Mouse (Mus musculus) heart, postnatal 0 days (tissue): ENCODE measurements at regions not wholly inside any gene's neighbourhood (a gene's known extent, or its start where the extent isn't known, plus 50 kb on each side); places are given as distances from the start of the nearest gene placed in this dataset.
A peak's percentile ranks its signal among the peaks of the same experiment; 100 is the strongest.

Experiments used
- ATAC-seq: fragments of 200-750 bp; cut with Nextera tagmentation; 2 replicates; pipeline ENCODE4 v1.8.0; 2017; ENCODE audit warnings: low read depth, moderate number of reproducible peaks, moderate library complexity; ENCODE audit not compliant: insufficient read depth
- DNase-seq: peaks from one replicate; pipeline ENCODE4 v3.0.0-alpha.2; 2016; ENCODE audit warnings: low spot score
- H3K27ac ChIP-seq: fragments of 300-500 bp; sonication (generic); 2 replicates; pipeline ENCODE4 v1.5.1; 2014; ENCODE audit warnings: low read depth, mild to moderate bottlenecking
- H3K27me3 ChIP-seq: fragments of 300-500 bp; sonication (generic); 2 replicates; pipeline ENCODE4 v1.6.1; 2014; ENCODE audit warnings: low read length, mixed read lengths; ENCODE audit not compliant: control insufficient read depth, insufficient read depth
- H3K36me3 ChIP-seq: fragments of 300-500 bp; sonication (generic); replicated peaks from 2 replicates; pipeline ENCODE4 v1.6.1; 2014; ENCODE audit warnings: low read length, mixed read lengths; ENCODE audit not compliant: control insufficient read depth, insufficient read depth
- H3K4me1 ChIP-seq: fragments of 300-500 bp; sonication (generic); 2 replicates; pipeline ENCODE4 v1.6.1; 2014; ENCODE audit warnings: antibody characterized with exemption; ENCODE audit not compliant: control insufficient read depth, insufficient read depth
- H3K4me2 ChIP-seq: fragments of 300-500 bp; sonication (generic); 2 replicates; pipeline ENCODE4 v1.6.1; 2014; ENCODE audit warnings: low read depth, mild to moderate bottlenecking, low read length, moderate library complexity
- H3K4me3 ChIP-seq: fragments of 300-500 bp; sonication (generic); 2 replicates; pipeline ENCODE4 v1.5.1; 2014; ENCODE audit warnings: low read depth, low read length
- H3K9ac ChIP-seq: fragments of 300-500 bp; sonication (generic); replicated peaks from 2 replicates; pipeline ENCODE4 v1.6.1; 2014; ENCODE audit warnings: low read depth, low read length, mixed read lengths
- H3K9me3 ChIP-seq: fragments of 300-500 bp; sonication (generic); replicated peaks from 2 replicates; pipeline ENCODE4 v1.6.1; 2016; ENCODE audit warnings: low read length; ENCODE audit not compliant: control insufficient read depth
- CTCF ChIP-seq: IDR thresholded peaks from 2 replicates; pipeline ENCODE4 v1.5.1; 2016; ENCODE audit warnings: antibody characterized with exemption, control low read depth, low read depth
- EP300 ChIP-seq: IDR thresholded peaks from 2 replicates; pipeline ENCODE4 v1.6.1; 2016; ENCODE audit warnings: antibody characterized with exemption, low read depth
- WGBS: fragments of 180-500 bp; shearing (Covaris S2); extraction: QIAGEN DNeasy Blood & Tissue Kit; methylation state at CpG from one replicate; pipeline ENCODE4 v1.1.7; 2014; 5-methylcytosine and 5-hydroxymethylcytosine counted together

DNA sequence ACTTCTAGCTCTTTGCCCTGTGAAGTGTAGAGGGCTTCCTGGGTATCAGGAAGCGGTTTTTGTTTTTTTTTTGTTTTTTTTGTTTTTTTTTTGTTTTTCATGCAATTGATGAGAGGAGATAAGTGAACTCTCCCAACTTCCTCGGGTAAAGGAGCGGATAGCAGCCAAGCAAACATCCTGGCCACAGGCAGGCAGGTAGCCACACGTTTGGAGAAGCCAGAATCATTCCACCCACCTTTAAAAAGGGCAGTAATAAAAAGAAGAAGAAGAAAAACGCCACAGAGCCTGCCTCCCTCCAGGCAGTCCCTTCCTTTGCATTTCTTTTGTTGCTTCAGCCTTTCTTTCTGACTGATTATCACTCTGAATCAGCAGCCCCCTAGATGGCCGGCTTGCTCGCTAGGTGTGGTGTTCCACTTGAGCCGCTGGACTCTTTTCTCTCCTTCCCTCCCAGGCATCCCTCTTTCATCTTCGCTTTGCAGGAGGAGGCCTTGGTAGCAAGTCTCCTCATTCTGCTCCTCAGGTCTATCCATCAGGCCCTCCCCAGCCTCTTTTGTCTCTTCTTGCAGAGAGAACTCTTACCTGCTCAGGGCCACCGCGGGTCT lies 323.9 kb upstream of the Gm765 start:
- Histone ChIP-seq H3K27ac (no peak overlapping the region), H3K36me3 (no peaks in the 10 kb centered on the region), H3K9ac (no peak overlapping the region), H3K4me3 (no peak overlapping the region), H3K9me3 (0 out of 2 replicates have a peak, but pooled peaks cover 3% of the 10 kb centered on the region), H3K27me3 (no peaks in the 10 kb centered on the region), H3K4me1 (no peaks in the 10 kb centered on the region), H3K4me2 (0 out of 2 replicates have a peak overlapping the region, but pooled peaks have one; percentile 18)
- ATAC-seq (no peak), DNase-seq (no peak)
- TF ChIP-seq EP300 (no peak), CTCF (no peak)
- 17% methylated on average over 11 of the region's 11 CpGs for WGBS

GRCm38 (mm10) chr6:98651827-98652226 lies 309.3 kb upstream of the Gm765 start:
- H3K9ac ChIP-seq = no peak overlapping the region
- no peaks in the 10 kb centered on the region for H3K4me1 ChIP-seq
- H3K27me3 ChIP-seq = no peaks in the 10 kb centered on the region
- TF ChIP-seq CTCF (no peak), EP300 (no peak)
- DNase-seq (no peak), ATAC-seq (no peak)
- no peaks in the 10 kb centered on the region for H3K9me3 ChIP-seq
- H3K4me3 ChIP-seq = no peak overlapping the region
- H3K4me2 ChIP-seq = no peak overlapping the region
- WGBS = 75% methylated on average over 3 of the region's 3 CpGs
- H3K36me3 ChIP-seq = no peaks in the 10 kb centered on the region
- no peak overlapping the region for H3K27ac ChIP-seq

GRCm38 (mm10) chr6:98651315-98651714 lies 308.8 kb upstream of the Gm765 start:
- H3K4me3 ChIP-seq = no peak overlapping the region
- H3K27me3 ChIP-seq = no peaks in the 10 kb centered on the region
- H3K9ac ChIP-seq = no peak overlapping the region
- TF ChIP-seq EP300 (no peak), CTCF (no peak)
- DNase-seq = no peak
- H3K4me2 ChIP-seq = no peak overlapping the region
- no peaks in the 10 kb centered on the region for H3K9me3 ChIP-seq
- no peak overlapping the region for H3K27ac ChIP-seq
- no peak for ATAC-seq
- H3K36me3 ChIP-seq = no peaks in the 10 kb centered on the region
- no peaks in the 10 kb centered on the region for H3K4me1 ChIP-seq

GRCm38 (mm10) chr6:98640316-98640715 lies 297.8 kb upstream of the Gm765 start:
- TF ChIP-seq CTCF (no peak), EP300 (no peak)
- no peak overlapping the region for H3K27ac ChIP-seq
- H3K27me3 ChIP-seq = no peaks in the 10 kb centered on the region
- no peak for DNase-seq
- no peak for ATAC-seq
- no peaks in the 10 kb centered on the region for H3K36me3 ChIP-seq
- no peak overlapping the region for H3K9ac ChIP-seq
- H3K4me2 ChIP-seq = no peak overlapping the region
- H3K4me1 ChIP-seq = no peaks in the 10 kb centered on the region
- WGBS = 82% methylated on average over 5 of the region's 5 CpGs
- no peak overlapping the region for H3K4me3 ChIP-seq
- no peaks in the 10 kb centered on the region for H3K9me3 ChIP-seq

- no peaks in the 10 kb centered on the region for H3K27me3 ChIP-seq
- 68% methylated on average over 6 of the region's 6 CpGs for WGBS
Measured at GRCm38 (mm10) chr6:98635816-98636215, 293.3 kb upstream of the Gm765 start.

More at GRCm38 (mm10) chr6:98635816-98636215, 293.3 kb upstream of the Gm765 start:
- no peak for DNase-seq
- no peaks in the 10 kb centered on the region for H3K9me3 ChIP-seq
- TF ChIP-seq CTCF = no peak
- TF ChIP-seq EP300 = no peak
- H3K9ac ChIP-seq = no peak overlapping the region
- no peaks in the 10 kb centered on the region for H3K4me1 ChIP-seq
- no peak for ATAC-seq
- no peak overlapping the region for H3K27ac ChIP-seq
- H3K4me2 ChIP-seq = no peak overlapping the region
- H3K36me3 ChIP-seq = no peaks in the 10 kb centered on the region
- no peak overlapping the region for H3K4me3 ChIP-seq
